Mouse (Mus musculus) neural tube, embryonic 12.5 days (tissue): ENCODE data around the gene Xpc. TPM values are rescaled to one million over a fixed set of nuclear protein-coding genes. Genes with fewer than 3 reads are reported as not detected.

ENCODE experiments used
- ATAC-seq: fragments of 200-750 bp; cut with Nextera tagmentation; 2 replicates; pipeline ENCODE4 v1.8.0; 2017; ENCODE audit warnings: low read depth, mild to moderate bottlenecking, moderate TSS enrichment, moderate library complexity; ENCODE audit not compliant: low FRiP score
- H3K27ac ChIP-seq: fragments of 300-500 bp; sonication (generic); 2 replicates; pipeline ENCODE4 v1.5.1; 2016
- H3K27me3 ChIP-seq: fragments of 300-500 bp; sonication (generic); replicated peaks from 2 replicates; pipeline ENCODE4 v1.6.1; 2016; ENCODE audit warnings: mild to moderate bottlenecking
- H3K36me3 ChIP-seq: fragments of 300-500 bp; sonication (generic); 2 replicates; pipeline ENCODE4 v1.6.1; 2016; ENCODE audit warnings: mild to moderate bottlenecking
- H3K4me1 ChIP-seq: fragments of 300-500 bp; sonication (generic); 2 replicates; pipeline ENCODE4 v1.6.1; 2016
- H3K4me2 ChIP-seq: fragments of 300-500 bp; sonication (generic); replicated peaks from 2 replicates; pipeline ENCODE4 v1.6.1; 2016; ENCODE audit warnings: mild to moderate bottlenecking
- H3K4me3 ChIP-seq: fragments of 300-500 bp; sonication (generic); 2 replicates; pipeline ENCODE4 v1.5.1; 2016
- H3K9ac ChIP-seq: fragments of 300-500 bp; sonication (generic); 2 replicates; pipeline ENCODE4 v1.6.1; 2016; ENCODE audit warnings: mild to moderate bottlenecking
- H3K9me3 ChIP-seq: fragments of 300-500 bp; sonication (generic); 2 replicates; pipeline ENCODE4 v1.6.1; 2016; ENCODE audit warnings: mild to moderate bottlenecking
- WGBS: fragments of 180-500 bp; shearing (Covaris S2); methylation state at CpG from one replicate; pipeline ENCODE4 v1.1.7; 2016; 5-methylcytosine and 5-hydroxymethylcytosine counted together
- polyA plus RNA-seq: library from polyadenylated mRNA; unstranded; fragments of >200 nt; fragmentation: Nextera tagmentation; extraction: Ambion mirVana; gene quantifications from 2 replicates; pipeline ENCODE4 v1.2.1, GENCODE M21; 2016

Xpc gene
- 25.4 and 27.0 TPM in 2 replicates for polyA plus RNA-seq

DNA sequence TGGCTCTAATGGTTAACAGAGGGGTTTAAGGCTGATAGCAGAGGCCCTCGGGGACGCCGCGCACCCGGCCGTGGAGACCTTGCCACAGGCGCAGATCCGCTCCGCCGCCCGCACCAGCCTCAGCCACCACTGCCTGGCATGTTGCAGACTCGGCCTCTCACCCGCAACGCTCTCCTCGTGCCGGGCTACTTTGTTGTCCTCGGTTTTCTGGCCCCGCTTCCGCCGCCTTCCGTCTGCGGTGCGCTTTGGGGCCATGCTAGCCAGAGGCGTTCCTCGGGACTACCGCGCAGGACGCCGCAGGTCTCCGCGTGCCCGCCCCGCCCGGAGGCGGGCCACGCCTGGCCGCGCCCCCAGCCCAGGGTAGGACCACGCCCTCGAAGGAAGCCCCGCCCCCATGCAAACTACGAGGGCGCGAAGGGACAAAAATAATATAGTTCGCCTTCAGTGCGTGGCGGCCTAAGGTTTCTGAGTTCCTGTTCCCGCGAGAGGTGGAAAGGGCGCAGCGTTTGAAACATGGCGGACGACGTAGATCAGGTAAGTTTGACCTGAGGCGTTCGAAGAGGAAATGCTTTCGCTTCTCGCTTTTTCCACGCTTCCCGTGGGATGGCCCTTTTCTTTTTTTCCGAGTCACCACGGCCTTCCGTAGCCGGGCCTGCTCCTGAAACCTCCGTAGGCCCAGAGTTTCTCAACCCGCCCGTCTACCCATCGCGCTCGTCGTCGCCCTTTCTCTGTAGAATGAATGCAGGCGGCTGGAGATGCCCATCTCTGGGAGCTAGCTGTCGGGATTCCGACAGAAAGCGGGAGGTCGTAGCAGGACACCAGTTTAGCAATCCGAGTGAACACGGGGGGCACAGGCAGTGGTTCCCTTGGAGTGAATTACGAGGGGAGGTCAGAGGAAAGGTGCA, at the start of gene Xpc, which contains the start of gene Lsm3:
Gene Xpc (minus strand): TSS at position 344 of the 905 bp plus-strand sequence.
Gene Lsm3 (plus strand): TSS at position 384 of the 905 bp plus-strand sequence.
- Histone ChIP-seq H3K4me3 (peak within 1 kb of the TSS; percentile 79), H3K4me1 (peaks cover 18% of the 10 kb centered on the region), H3K27me3 (no peaks in the 10 kb centered on the region), H3K4me2 (peak within 1 kb of the TSS; percentile 86), H3K9me3 (no peaks in the 10 kb centered on the region), H3K36me3 (peaks cover 34% of the 10 kb centered on the region), H3K27ac (0 out of 2 replicates have a peak within 1 kb of the TSS, but pooled peaks have one; percentile 20), H3K9ac (peak within 1 kb of the TSS; percentile 87)
- under 1% methylated on average over 80 of the region's 80 CpGs for WGBS
- ATAC-seq: peak; percentile 98

DNA sequence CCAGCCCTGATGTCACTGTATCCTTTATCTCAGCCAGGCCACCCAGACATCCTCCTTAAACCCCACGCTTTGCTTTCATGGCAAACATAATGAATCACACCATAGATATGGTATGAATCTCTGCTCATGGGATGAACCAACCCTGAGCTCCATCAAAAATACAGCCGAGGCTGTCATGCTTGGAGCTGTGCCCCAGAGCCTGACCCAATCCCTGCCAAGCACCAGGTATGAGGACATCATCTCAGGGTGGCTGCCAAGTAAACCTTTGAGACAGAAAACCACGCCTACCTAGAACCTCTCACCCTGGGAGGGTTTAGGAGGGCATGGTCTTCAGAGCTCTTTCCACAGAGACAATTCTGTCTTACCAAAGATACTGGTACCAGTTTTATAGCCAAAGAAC, 47.3 kb upstream of the Xpc start:
- Histone ChIP-seq H3K4me3 (no peak overlapping the region), H3K4me1 (no peaks in the 10 kb centered on the region), H3K27me3 (no peaks in the 10 kb centered on the region), H3K9me3 (no peaks in the 10 kb centered on the region), H3K9ac (no peak overlapping the region), H3K36me3 (no peaks in the 10 kb centered on the region), H3K4me2 (no peak overlapping the region), H3K27ac (no peak overlapping the region)
- ATAC-seq: no peak
- 80% methylated on average over 3 of the region's 3 CpGs for WGBS

DNA sequence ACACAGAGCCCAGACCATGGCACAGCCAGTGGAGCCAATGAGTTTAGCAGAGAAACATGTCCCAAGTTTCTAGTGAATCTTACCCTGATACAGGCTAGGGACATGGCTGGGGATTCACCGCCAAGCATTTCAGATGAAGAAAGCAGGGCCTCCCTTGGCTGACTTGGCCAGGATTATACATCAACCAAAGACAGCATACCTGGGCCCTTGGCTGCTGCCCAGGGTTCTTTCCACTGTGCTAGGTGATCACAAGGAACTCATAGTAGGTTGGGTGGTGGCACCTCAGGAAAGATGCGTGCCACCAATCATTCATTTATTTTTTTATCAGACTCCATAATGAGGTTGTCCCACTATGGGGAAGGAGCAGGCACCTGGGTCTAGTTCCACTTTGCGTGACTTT, 44.5 kb upstream of the Xpc start:
- no peak overlapping the region for H3K9ac ChIP-seq
- ATAC-seq: no peak

DNA sequence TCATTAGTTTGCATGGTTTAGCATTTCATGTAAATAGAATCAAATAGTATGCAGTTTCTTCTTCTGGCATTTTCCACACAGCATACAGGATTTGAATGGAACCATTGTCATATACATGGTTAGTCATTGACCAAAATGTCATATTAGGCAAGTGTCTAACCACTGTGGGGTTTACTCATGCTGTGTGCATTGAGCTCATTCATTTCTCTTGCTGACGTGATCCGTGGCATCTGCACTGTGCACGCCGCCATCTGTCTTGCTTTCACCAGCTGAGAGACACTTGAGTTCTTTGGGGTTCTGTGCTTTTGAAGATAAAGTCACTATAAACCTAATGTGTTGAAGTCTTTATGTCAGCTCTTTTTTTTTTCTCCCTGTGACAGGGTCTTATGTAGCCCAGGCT, 43.7 kb upstream of the Xpc start:
- no peaks in the 10 kb centered on the region for H3K36me3 ChIP-seq
- no peaks in the 10 kb centered on the region for H3K9me3 ChIP-seq
- 80% methylated on average over 4 of the region's 4 CpGs for WGBS
- H3K27ac ChIP-seq: no peak overlapping the region
- no peaks in the 10 kb centered on the region for H3K27me3 ChIP-seq
- no peak for ATAC-seq
- no peak overlapping the region for H3K9ac ChIP-seq
- H3K4me3 ChIP-seq: no peak overlapping the region
- no peaks in the 10 kb centered on the region for H3K4me1 ChIP-seq
- H3K4me2 ChIP-seq: no peak overlapping the region

More for the DNA sequence above, 44.5 kb upstream of the Xpc start:
- Histone ChIP-seq H3K27me3 (no peaks in the 10 kb centered on the region), H3K4me1 (no peaks in the 10 kb centered on the region), H3K9me3 (no peaks in the 10 kb centered on the region), H3K4me2 (no peak overlapping the region), H3K27ac (no peak overlapping the region), H3K4me3 (no peak overlapping the region), H3K36me3 (no peaks in the 10 kb centered on the region)
- WGBS: 94% methylated on average over 3 of the region's 3 CpGs

DNA sequence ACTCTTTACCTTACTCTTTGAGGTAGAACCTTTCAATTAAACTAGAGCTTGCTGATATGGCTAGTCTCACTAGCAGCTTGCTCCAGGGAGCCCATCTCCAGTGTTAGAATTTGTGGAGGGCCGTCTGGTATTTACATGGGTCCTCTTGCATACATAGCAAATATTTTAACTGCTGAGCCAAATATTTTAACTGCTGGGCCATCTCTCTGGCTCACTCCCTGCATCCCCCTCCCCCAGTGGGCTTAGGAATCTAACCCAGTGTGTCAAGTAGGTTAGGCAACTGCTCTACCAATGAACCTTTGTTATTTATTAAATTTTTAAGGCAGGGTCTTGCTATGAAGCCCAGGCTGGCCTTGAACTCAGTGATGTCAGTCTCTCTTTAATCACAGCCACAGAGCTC, 42.9 kb upstream of the Xpc start:
- Histone ChIP-seq H3K9me3 (no peaks in the 10 kb centered on the region), H3K27ac (no peak overlapping the region), H3K9ac (no peak overlapping the region), H3K4me2 (no peak overlapping the region), H3K4me1 (no peaks in the 10 kb centered on the region), H3K4me3 (no peak overlapping the region), H3K36me3 (no peaks in the 10 kb centered on the region), H3K27me3 (no peaks in the 10 kb centered on the region)
- 58% methylated on average over 1 of the region's 1 CpGs for WGBS
- no peak for ATAC-seq

DNA sequence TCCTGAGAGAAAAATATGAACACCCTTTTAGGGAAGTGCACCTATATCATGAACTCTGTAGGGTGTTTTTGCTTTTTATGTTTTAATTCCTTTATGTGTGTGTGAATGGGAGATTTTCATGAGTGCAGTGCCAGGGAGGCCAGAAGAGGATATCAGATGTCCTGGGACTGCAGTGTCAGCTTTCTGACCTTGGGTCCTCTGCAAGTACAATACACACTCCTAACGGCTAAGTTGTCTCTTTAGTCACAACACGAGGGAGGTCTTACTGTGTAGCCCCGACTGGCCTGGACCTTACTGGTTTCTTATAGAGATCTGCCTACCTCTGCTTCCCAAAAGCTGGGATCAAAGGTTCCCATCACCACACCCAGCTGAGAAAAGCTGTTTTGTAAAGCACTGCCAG, 37.0 kb upstream of the Xpc start:
- no peak for ATAC-seq
- Histone ChIP-seq H3K9me3 (no peaks in the 10 kb centered on the region), H3K4me3 (no peak overlapping the region), H3K27me3 (no peaks in the 10 kb centered on the region), H3K9ac (no peak overlapping the region), H3K4me2 (no peak overlapping the region), H3K4me1 (no peaks in the 10 kb centered on the region), H3K27ac (no peak overlapping the region), H3K36me3 (no peaks in the 10 kb centered on the region)
- 63% methylated on average over 3 of the region's 3 CpGs for WGBS

DNA sequence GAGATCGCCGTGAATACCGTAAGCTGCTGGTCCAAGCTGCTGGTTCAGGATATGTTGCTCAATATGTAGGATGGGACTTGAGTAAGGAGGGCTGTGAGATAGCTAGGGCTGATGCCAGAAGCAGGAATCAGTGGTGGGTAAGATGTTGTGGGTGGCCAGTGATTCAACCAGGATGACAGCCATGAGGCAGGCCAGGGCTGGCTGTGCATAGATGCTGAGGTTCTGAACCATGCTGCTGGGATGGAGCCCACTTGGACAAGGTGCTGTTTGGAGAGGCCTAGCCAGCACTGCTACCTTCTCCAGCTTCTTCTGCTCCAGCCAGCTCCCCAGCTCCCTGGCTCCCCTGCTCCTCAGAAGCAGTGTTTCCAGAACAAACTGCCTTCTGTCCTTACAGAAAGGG, 36.0 kb upstream of the Xpc start:
- no peak overlapping the region for H3K4me2 ChIP-seq
- no peak overlapping the region for H3K9ac ChIP-seq
- 95% methylated on average over 3 of the region's 3 CpGs for WGBS
- H3K4me3 ChIP-seq: no peak overlapping the region
- H3K36me3 ChIP-seq: no peaks in the 10 kb centered on the region
- no peak for ATAC-seq
- no peaks in the 10 kb centered on the region for H3K9me3 ChIP-seq
- no peak overlapping the region for H3K27ac ChIP-seq
- H3K27me3 ChIP-seq: no peaks in the 10 kb centered on the region
- no peaks in the 10 kb centered on the region for H3K4me1 ChIP-seq

DNA sequence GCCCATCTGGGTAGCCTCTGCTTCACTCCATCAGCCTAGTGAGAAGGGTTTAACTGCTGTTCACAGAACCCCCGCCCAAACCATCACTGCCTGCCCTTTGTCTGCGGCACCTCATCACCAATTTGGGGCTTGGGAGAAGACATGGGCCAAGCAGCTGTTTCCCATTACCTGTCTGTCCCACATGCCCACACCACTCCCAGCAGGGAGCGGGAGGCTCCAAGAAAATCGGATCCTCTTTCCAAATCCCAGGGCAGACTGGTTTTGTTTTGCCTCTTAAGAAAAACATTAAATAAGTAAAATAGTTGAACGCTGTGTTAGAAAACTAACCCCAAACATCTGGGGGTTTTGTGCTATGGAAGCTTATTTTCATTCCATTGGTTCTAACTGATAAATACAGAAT, 33.9 kb upstream of the Xpc start:
- no peak for ATAC-seq
- Histone ChIP-seq H3K4me2 (no peak overlapping the region), H3K9ac (no peak overlapping the region), H3K27ac (no peak overlapping the region), H3K4me3 (no peak overlapping the region), H3K36me3 (no peaks in the 10 kb centered on the region), H3K4me1 (no peaks in the 10 kb centered on the region), H3K27me3 (no peaks in the 10 kb centered on the region), H3K9me3 (no peaks in the 10 kb centered on the region)
- 76% methylated on average over 5 of the region's 5 CpGs for WGBS

DNA sequence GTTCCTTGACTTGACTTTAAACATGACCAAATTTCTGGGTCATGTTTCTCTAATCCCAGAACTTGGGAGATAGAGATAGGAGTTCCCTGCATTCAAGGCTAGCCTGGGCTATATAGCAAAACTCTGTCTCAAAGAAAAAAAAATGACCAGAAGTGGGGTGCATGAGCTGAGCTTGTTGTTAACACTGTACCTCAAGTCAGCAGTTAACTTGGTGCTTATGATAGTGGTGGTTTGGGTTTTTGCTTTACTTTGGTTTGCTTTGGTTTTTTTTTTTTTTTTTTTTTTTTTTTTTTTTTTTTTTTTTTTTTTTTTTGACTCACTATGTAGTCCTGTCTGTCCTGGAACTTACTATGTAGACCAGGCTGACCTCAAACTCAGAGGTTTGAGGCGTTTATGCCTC, 31.6 kb upstream of the Xpc start:
- Histone ChIP-seq H3K9ac (no peak overlapping the region), H3K4me1 (no peaks in the 10 kb centered on the region), H3K27me3 (no peaks in the 10 kb centered on the region), H3K4me2 (no peak overlapping the region), H3K27ac (no peak overlapping the region), H3K9me3 (no peaks in the 10 kb centered on the region), H3K36me3 (no peaks in the 10 kb centered on the region), H3K4me3 (no peak overlapping the region)
- WGBS: 75% methylated on average over 1 of the region's 1 CpGs
- ATAC-seq: no peak

DNA sequence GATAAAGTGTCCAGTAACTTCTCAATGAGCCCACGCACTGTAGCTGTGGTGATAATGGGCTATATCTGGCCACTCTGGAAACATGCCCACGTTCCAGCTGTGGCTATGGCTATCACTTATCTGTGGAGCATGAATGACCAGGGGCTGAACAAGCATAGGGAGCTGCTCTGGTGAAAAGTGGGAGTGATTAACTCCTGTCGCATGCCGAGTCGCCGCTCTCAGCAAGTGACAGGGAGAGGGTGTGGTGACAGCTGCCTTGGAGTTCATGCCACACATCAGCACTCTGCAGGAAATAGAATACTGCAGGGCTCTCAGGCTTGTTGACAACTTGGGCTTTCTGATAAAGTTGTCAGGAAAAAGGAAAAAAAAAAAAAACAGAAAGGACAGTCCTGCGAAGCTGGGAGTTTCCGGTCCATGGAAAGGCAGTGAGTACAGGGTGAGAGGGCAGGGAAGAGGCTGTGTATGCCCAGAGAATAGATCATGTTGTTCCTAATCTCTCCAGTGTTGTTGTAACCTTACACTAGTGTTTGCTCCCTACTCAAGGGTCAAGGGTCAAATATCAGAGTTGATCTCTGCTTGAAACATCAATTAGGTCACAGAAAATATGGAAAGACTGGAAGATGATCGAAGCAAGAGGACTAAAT, 30.7 kb upstream of the Xpc start:
- ATAC-seq: no peak
- H3K27me3 ChIP-seq: no peaks in the 10 kb centered on the region
- H3K36me3 ChIP-seq: no peaks in the 10 kb centered on the region
- H3K4me3 ChIP-seq: no peak overlapping the region
- no peak overlapping the region for H3K9ac ChIP-seq
- no peaks in the 10 kb centered on the region for H3K9me3 ChIP-seq
- no peak overlapping the region for H3K4me2 ChIP-seq
- H3K27ac ChIP-seq: no peak overlapping the region
- 68% methylated on average over 9 of the region's 9 CpGs for WGBS
- H3K4me1 ChIP-seq: no peaks in the 10 kb centered on the region

DNA sequence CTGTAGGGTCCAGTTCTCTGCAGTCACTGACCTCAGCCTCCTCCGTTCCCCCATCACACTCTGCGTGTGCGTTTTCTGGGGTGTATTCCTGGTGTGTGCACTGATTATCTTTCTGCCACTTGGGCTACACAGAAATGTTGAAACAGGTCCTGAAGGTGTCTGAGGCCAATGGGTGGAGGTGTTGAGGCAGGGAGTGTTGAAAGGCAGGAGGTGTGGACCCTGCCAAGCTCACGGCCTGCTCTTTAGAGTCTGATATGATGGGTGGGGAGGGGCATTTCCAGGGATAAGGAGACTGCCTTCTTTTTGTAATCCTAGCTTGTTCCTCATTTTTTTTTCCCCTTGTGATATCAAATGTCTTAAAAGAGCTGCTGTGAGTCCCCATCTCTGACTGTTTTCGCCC, 27.4 kb upstream of the Xpc start:
- 89% methylated on average over 5 of the region's 5 CpGs for WGBS
- H3K9me3 ChIP-seq: no peaks in the 10 kb centered on the region
- H3K9ac ChIP-seq: no peak overlapping the region
- no peak for ATAC-seq
- no peak overlapping the region for H3K4me2 ChIP-seq
- no peak overlapping the region for H3K27ac ChIP-seq
- no peaks in the 10 kb centered on the region for H3K4me1 ChIP-seq
- no peak overlapping the region for H3K4me3 ChIP-seq
- H3K36me3 ChIP-seq: no peaks in the 10 kb centered on the region
- H3K27me3 ChIP-seq: no peaks in the 10 kb centered on the region

DNA sequence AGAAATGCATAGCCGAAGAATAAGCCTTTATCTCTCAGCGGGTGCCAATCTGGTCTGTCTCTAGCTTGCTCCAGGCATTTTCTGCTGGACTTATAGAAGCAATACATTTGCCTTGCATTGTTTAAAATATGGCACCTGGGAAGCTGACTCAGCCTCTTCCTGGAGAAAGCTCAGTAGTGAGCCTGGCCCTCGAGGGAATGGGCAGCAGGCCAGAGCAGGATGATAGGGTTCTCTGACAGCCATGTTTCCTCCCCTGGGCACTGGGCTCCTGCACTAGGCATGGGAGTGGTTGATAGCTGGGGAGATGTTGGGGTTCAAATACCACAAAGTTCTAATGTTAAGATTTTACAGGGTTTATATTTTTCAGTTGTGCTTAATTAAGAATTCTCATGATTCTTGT, 25.6 kb upstream of the Xpc start:
- no peak for ATAC-seq
- WGBS: 78% methylated on average over 3 of the region's 3 CpGs
- H3K9me3 ChIP-seq: no peaks in the 10 kb centered on the region
- H3K4me1 ChIP-seq: no peaks in the 10 kb centered on the region
- H3K4me2 ChIP-seq: no peak overlapping the region
- H3K27me3 ChIP-seq: no peaks in the 10 kb centered on the region
- H3K36me3 ChIP-seq: no peaks in the 10 kb centered on the region
- H3K27ac ChIP-seq: no peak overlapping the region
- H3K9ac ChIP-seq: no peak overlapping the region
- H3K4me3 ChIP-seq: no peak overlapping the region
